Mouse (Mus musculus) layer of hippocampus, adult 2 months (tissue): ENCODE data around the gene Cdca4. TPM values are rescaled to one million over a fixed set of nuclear protein-coding genes. Genes with fewer than 3 reads are reported as not detected.
A peak's percentile ranks its signal among the peaks of the same experiment; 100 is the strongest.

ENCODE experiments used
- DNase-seq, 2 experiments: peaks; one replicate each; pipeline ENCODE4 v3.0.0; 2022; ENCODE audit warnings: low spot score in 2 of 2
- H3K27ac ChIP-seq: fragments of 200-600 bp; 2 replicates; pipeline ENCODE4 v1.8.1; 2022
- H3K4me3 ChIP-seq: fragments of 200-600 bp; 2 replicates; pipeline ENCODE4 v1.8.1; 2022; ENCODE audit warnings: mild to moderate bottlenecking
- CTCF ChIP-seq: fragments of 200-600 bp; conservative IDR thresholded peaks from 2 replicates; pipeline ENCODE4 v1.8.1; 2022; ENCODE audit warnings: antibody characterized with exemption, mild to moderate bottlenecking, moderate library complexity
- total RNA-seq, 2 experiments: library from RNA; stranded (reverse); gene quantifications; 2 replicates each; pipeline ENCODE4 v1.2.3; 2021

Gene Cdca4
- total RNA-seq, 2 experiments from 2014 or later = 7.1 to 10.8 TPM

GRCm38 (mm10) chr12:112798716-112799115, 30.5 kb downstream of the Cdca4 start:
- H3K27ac ChIP-seq = no peak overlapping the region
- H3K4me3 ChIP-seq = no peak overlapping the region
- TF ChIP-seq CTCF = no peak
- no peak for DNase-seq

GRCm38 (mm10) chr12:112798332-112798681, 30.9 kb downstream of the Cdca4 start:
- no peak for TF ChIP-seq CTCF
- no peak overlapping the region for H3K27ac ChIP-seq
- DNase-seq = no peak

GRCm38 (mm10) chr12:112797672-112798331, 31.4 kb downstream of the Cdca4 start:
- no peak overlapping the region for H3K4me3 ChIP-seq
- no peak overlapping the region for H3K27ac ChIP-seq
- no peak for TF ChIP-seq CTCF
- DNase-seq = peak; percentile 63 to 64

More at GRCm38 (mm10) chr12:112798332-112798681, 30.9 kb downstream of the Cdca4 start:
- H3K4me3 ChIP-seq = no peak overlapping the region

- Histone ChIP-seq H3K27ac (no peak overlapping the region), H3K4me3 (no peak overlapping the region)
- no peak for DNase-seq
- no peak for TF ChIP-seq CTCF
Measured at GRCm38 (mm10) chr12:112796551-112797510, 32.4 kb downstream of the Cdca4 start.

GRCm38 (mm10) chr12:112795466-112796104, 33.6 kb downstream of the Cdca4 start:
- Histone ChIP-seq H3K27ac (no peak overlapping the region), H3K4me3 (no peak overlapping the region)
- no peak for TF ChIP-seq CTCF
- no peak for DNase-seq

- no peak for DNase-seq
- no peak for TF ChIP-seq CTCF
- Histone ChIP-seq H3K4me3 (no peak overlapping the region), H3K27ac (no peak overlapping the region)
Measured at GRCm38 (mm10) chr12:112794998-112795397, 34.2 kb downstream of the Cdca4 start.

GRCm38 (mm10) chr12:112794356-112794816, 34.8 kb downstream of the Cdca4 start:
- Histone ChIP-seq H3K27ac (no peak overlapping the region), H3K4me3 (no peak overlapping the region)
- no peak for DNase-seq
- TF ChIP-seq CTCF = no peak

- no peak for TF ChIP-seq CTCF
- DNase-seq = no peak
Measured at GRCm38 (mm10) chr12:112793601-112794355, 35.4 kb downstream of the Cdca4 start.

GRCm38 (mm10) chr12:112791026-112791425, 38.2 kb downstream of the Cdca4 start:
- TF ChIP-seq CTCF = no peak
- no peak overlapping the region for H3K27ac ChIP-seq
- DNase-seq = no peak
- H3K4me3 ChIP-seq = no peak overlapping the region

More at GRCm38 (mm10) chr12:112793601-112794355, 35.4 kb downstream of the Cdca4 start:
- no peak overlapping the region for H3K27ac ChIP-seq
- H3K4me3 ChIP-seq = no peak overlapping the region

GRCm38 (mm10) chr12:112774481-112774880, 54.7 kb downstream of the Cdca4 start:
- no peak for DNase-seq
- TF ChIP-seq CTCF = no peak

GRCm38 (mm10) chr12:112774026-112774425, 55.2 kb downstream of the Cdca4 start:
- no peak overlapping the region for H3K4me3 ChIP-seq
- H3K27ac ChIP-seq = no peak overlapping the region
- no peak for TF ChIP-seq CTCF
- DNase-seq = no peak

More at GRCm38 (mm10) chr12:112774481-112774880, 54.7 kb downstream of the Cdca4 start:
- H3K4me3 ChIP-seq = no peak overlapping the region
- no peak overlapping the region for H3K27ac ChIP-seq

GRCm38 (mm10) chr12:112773366-112773765, 55.9 kb downstream of the Cdca4 start:
- Histone ChIP-seq H3K4me3 (no peak overlapping the region), H3K27ac (no peak overlapping the region)
- TF ChIP-seq CTCF = no peak

More at GRCm38 (mm10) chr12:112773366-112773765, 55.9 kb downstream of the Cdca4 start:
- DNase-seq = no peak
